Mouse (Mus musculus): ENCODE measurements around the gene Prss36. TPM values are rescaled to one million over a fixed set of nuclear protein-coding genes. Genes with fewer than 3 reads are reported as not detected.
A peak's percentile ranks its signal among the peaks of the same experiment; 100 is the strongest.
"Not testable (repeated sequence)": the region's sequence is repeated elsewhere in the genome, so short reads cannot be mapped to it uniquely, and the experiment has no call there.

Prss36 gene
- total RNA-seq, 2 experiments from 2014 or later, result 6.7 to 10.7 TPM

DNA sequence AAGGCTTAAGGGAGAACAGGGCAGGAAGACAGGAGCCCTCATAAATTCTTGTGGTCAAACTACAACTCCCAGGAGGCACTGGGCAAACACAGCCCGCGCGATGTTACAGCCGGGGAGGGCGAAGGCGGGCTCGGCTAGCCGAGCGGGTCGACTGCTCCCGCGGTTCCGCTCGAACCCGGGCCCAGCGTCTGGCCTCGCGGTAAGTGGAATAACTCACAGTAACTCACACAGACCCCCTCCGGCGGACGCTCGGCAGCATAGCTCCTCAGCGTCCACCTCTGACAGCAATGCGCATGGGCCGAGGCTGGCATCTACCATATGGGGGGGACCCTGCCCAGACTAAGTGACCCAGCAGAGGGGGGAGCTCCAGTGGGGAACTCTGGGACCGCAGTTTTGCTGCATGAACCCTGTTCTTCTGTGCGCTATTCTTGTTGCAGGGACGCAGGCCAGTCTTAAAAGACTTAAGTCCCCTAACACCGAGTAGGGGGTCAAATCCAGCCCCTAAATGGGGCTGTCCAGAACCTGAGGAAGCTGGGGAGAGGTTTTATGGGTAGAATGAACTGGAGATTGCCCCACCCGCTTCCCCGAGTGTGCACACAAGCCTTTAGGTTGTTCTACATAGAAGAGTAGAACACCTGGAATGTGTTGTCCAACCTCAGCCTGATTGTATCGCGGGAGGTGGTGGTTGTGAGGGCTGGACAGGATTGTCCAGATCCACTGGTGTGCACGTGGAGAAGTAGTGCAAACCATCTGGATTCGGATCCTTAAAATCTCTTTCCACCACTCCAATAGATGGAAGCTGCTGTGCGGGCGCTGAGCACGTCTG, 42.3 kb downstream of the Prss36 start, which contains the start of gene Bckdk:
Gene Bckdk (plus strand): TSS at position 112 of the 826 bp plus-strand sequence.
- peak; percentile 83 to 89 for DNase-seq

GRCm38 (mm10) chr7:127901772-127902171, 44.8 kb downstream of the Prss36 start:
- DNase-seq, result no peak

GRCm38 (mm10) chr7:127899997-127900396, 46.5 kb downstream of the Prss36 start:
- DNase-seq, result no peak

DNA sequence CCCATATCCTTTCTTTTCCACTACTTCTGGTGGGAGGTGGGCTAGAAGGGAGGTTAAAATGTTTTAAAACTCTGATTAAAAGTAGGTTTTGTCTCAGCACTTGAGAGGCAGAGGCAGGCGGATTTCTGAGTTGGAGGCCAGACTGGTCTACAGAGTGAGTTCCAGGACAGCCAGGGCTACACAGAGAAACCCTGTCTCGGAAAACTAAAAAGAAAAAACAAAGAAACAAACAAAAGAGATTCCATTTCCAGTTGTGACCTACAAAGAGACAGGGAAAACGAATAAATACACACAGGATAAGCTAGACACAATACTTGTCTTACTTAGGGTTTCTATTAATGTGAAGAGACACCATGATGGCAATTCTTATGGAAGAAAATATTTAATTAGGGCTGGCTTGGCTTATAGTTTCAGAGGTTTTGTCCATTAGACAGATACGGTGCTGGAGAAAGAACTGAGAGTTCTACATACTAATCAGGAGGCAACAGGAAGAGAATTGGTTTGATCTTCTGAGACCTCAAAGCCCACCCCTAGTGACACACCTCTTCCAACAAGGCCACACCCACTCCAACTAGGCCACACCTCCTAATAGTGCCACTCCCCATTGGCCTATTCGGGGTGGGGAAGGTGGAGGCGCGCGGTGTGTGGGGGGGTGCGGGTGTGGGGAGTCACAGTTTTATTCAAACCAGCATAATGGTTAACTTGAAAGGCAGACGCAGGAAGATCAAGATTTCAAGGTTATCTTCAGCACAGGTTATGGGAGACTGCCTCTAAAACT, 48.2 kb downstream of the Prss36 start:
- DNase-seq, result no peak

DNA sequence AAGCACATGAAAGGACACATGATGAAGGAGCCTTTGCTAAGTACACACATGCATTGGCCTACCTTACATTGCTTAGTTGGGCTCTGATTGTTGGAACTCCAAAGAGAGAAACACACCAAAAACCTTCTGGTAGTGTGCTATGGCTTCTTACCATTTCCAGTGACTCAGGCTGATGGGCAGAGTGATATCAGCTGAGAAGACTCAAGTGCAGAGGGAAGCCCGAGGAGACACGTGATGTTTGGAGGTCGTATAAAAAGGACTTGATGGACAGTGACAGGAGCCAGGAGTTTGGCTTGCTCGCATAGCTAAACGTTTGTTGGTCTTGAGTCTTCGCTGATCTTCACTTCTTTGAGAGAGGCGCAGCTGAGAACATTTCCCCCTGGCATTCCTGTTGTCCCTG, 49.0 kb downstream of the Prss36 start:
- no peak for DNase-seq

GRCm38 (mm10) chr7:127896384-127896783, 50.1 kb downstream of the Prss36 start:
- DNase-seq, result peak; percentile 48 to 73

GRCm38 (mm10) chr7:127895891-127896290, 50.6 kb downstream of the Prss36 start:
- not testable (repeated sequence) for DNase-seq

DNA sequence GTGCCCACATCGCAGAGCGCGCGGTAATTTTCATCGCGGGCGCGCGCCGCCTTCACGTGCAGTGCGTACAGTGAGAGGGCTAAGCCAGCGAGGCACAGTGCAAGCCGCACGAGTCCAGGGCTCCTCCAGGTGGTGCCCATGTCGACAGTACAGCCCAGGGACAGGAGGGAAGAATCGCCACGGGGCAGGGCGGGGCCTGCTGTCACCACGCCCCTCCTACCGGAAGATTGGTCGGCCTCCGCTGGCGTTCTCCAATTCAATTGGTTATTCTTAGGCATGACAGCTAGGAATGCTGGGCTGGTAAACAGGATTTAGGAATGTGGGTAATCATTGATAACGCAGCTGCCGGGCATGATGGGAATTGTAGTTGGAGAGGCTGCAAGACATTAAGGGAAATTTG, 51.1 kb downstream of the Prss36 start, which contains the start of the genes Gm21974 and Vkorc1:
Gene Gm21974 (minus strand): TSS at position 13 of the 400 bp plus-strand sequence.
Gene Vkorc1 (minus strand): TSS at position 176 of the 400 bp plus-strand sequence.
- DNase-seq, result peak; percentile 96 to 98

DNA sequence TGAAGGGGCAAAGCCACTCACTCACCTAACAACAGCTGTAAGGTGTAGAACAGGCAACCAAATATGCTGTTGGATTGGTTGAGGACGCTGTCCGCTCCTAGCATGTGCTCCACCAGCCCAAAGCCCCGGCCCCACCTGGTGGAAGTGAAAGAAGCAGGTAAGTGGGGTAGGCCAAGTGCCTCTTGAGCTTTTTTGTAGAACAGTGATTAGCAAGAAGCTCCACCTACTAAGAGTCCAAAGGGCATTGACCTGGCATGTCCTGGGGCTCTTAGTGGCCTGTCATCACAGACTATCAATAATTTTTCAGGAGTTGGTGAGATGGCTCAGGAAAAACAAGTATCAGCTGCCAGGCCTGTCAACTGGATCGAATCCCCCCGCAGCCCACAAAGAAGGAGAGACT, 52.0 kb downstream of the Prss36 start:
- DNase-seq, result no peak

DNA sequence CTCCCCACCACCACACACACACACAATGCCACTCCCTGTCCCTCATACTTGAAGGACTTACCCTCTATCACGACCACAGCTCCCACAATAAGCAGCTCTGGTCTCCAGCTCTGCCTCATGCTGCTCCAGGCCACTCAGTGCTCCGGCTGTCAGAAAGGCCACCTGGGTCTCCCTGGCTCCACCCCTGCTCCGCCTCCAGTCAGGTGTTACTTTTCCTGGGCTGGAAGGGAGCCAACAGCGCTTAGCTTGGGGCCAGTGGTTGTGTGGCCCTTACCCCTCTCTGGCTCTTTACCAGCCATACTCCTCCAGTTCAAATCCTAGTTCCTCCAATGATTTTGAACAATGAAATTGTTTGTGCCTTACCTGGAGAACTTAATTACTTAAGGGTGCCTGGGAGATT, 55.7 kb downstream of the Prss36 start, which contains the start of gene Prss53:
Gene Prss53 (minus strand): TSS at position 173 of the 400 bp plus-strand sequence.
- DNase-seq, result no peak

DNA sequence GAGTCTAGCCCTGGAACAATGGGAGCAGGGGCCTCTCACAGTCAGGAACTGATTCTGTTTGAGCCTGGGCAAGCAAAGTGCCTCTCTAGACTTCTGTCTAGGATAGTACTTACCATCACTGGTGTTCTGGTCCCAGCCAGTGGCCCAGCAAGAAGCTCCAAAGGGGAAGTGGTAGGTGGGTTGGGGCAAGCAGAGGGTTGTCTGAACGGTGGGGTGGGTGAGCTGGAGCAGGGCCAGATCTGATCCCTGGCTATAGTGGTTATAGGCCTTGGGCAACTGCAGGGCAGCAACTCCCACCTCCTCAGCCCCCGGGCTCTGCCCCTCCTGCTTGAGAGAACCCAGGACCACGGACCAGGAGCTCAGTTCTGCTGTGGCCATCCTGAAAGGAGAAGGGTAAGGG, 57.7 kb downstream of the Prss36 start:
- no peak for DNase-seq

- DNase-seq, result no peak
These were observed 58.7 kb downstream of the Prss36 start for GRCm38 (mm10) chr7:127887781-127888180.

GRCm38 (mm10) chr7:127887191-127887590, 59.3 kb downstream of the Prss36 start:
- DNase-seq, result no peak

GRCm38 (mm10) chr7:127886551-127886950, 60.0 kb downstream of the Prss36 start:
- no peak for DNase-seq

DNA sequence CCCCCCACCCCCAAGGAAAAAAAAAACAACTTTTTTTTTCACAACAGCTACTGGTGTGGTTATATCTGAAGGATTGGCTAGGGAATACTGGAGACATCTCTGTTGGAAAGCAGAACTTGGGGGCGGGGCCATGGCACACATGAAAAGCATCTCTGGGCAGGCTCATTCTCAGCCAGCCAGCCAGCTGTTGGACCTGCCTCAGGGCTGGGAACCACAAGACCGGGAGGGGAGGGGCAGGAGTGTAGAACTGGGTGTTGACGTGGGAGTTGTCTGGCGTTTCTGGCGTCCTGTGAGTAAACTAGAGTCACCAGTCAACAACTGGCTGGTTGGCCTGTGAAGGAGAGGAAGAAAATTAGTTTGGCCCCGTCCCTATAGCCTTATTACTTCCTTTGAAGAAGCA, 60.6 kb downstream of the Prss36 start:
- DNase-seq, result peak; percentile 23 to 49

Other genes starting within 250 kb of the Prss36 start
- 100 to 1,000 TPM in 1 of 2 experiments, 10 to 100 TPM in 1; 63.6 to 103 TPM for gene Bcl7c, start 237.8 kb downstream of the Prss36 start, total RNA-seq (2021)
- gene Ctf1, start 234.0 kb downstream of the Prss36 start, total RNA-seq (2021), result 1 to 10 TPM; 3.2 to 4.2 TPM
- gene Ctf2, start 214.6 kb downstream of the Prss36 start, total RNA-seq (2021), result not detected
- 10 to 100 TPM; 13.1 to 13.7 TPM for gene Fbxl19, start 202.2 kb downstream of the Prss36 start, total RNA-seq (2021)
- 10 to 100 TPM; 27.7 to 36.3 TPM for gene Orai3, start 176.9 kb downstream of the Prss36 start, total RNA-seq (2021)
- gene Setd1a, start 170.1 kb downstream of the Prss36 start, total RNA-seq (2021), result 10 to 100 TPM; 36.0 TPM
- gene Gm49388, start 161.1 kb downstream of the Prss36 start, total RNA-seq (2021), result 1 to 10 TPM; 4.1 to 6.6 TPM
- 10 to 100 TPM; 30.0 to 53.3 TPM for gene Hsd3b7, start 146.1 kb downstream of the Prss36 start, total RNA-seq (2021)
- gene Stx4a, start 122.4 kb downstream of the Prss36 start, total RNA-seq (2021), result 100 to 1,000 TPM in 1 of 2 experiments, 10 to 100 TPM in 1; 92.5 to 108 TPM
- gene Stx1b, start 122.2 kb downstream of the Prss36 start, total RNA-seq (2021), result 1 to 10 TPM; 4.4 to 4.5 TPM
- 10 to 100 TPM; 30.0 to 31.2 TPM for gene Zfp646, start 70.5 kb downstream of the Prss36 start, total RNA-seq (2021)
- gene Zfp668, start 69.9 kb downstream of the Prss36 start, total RNA-seq (2021), result 1 to 10 TPM; 6.3 to 7.7 TPM
- 1 to 10 TPM in 1 of 2 experiments, under 1 TPM in 1; 0.49 to 1.7 TPM for gene Prss53, start 55.8 kb downstream of the Prss36 start, total RNA-seq (2021)
- not detected for gene Gm21974, start 51.3 kb downstream of the Prss36 start, total RNA-seq (2021)
- gene Vkorc1, start 51.1 kb downstream of the Prss36 start, total RNA-seq (2021), result 10 to 100 TPM; 61.5 to 65.8 TPM
- 100 to 1,000 TPM; 101 to 115 TPM for gene Bckdk, start 42.6 kb downstream of the Prss36 start, total RNA-seq (2021)
- gene Kat8, start 34.2 kb downstream of the Prss36 start, total RNA-seq (2021), result 10 to 100 TPM; 25.9 to 27.9 TPM
- not detected for gene Prss8, start 16.6 kb downstream of the Prss36 start, total RNA-seq (2021)
- 100 to 1,000 TPM; 170 to 229 TPM for gene Fus, start 20.7 kb upstream of the Prss36 start, total RNA-seq (2021)
- gene Pycard, start 47.1 kb upstream of the Prss36 start, total RNA-seq (2021), result 1 to 10 TPM; 3.6 to 5.4 TPM
- under 1 TPM in 1 of 2 experiments, not detected in 1; 0.20 TPM for gene Trim72, start 57.2 kb upstream of the Prss36 start, total RNA-seq (2021)
- gene Itgam, start 115.9 kb upstream of the Prss36 start, total RNA-seq (2021), result 1 to 10 TPM; 4.4 to 7.8 TPM
- gene Gm49368, start 116.0 kb upstream of the Prss36 start, total RNA-seq (2021), result not detected
- 1 to 10 TPM in 1 of 2 experiments, under 1 TPM in 1; 0.89 to 2.9 TPM for gene Itgax, start 182.8 kb upstream of the Prss36 start, total RNA-seq (2021)
- under 1 TPM in 1 of 2 experiments, not detected in 1; 0.13 TPM for gene Itgad, start 207.7 kb upstream of the Prss36 start, total RNA-seq (2021)